Mouse (Mus musculus): ENCODE results near the gene Musk. TPM values are rescaled to one million over a fixed set of nuclear protein-coding genes. Genes with fewer than 3 reads are reported as not detected.

Gene Musk
- total RNA-seq, 2 experiments from 2014 or later: 20.4 to 66.6 TPM

DNA sequence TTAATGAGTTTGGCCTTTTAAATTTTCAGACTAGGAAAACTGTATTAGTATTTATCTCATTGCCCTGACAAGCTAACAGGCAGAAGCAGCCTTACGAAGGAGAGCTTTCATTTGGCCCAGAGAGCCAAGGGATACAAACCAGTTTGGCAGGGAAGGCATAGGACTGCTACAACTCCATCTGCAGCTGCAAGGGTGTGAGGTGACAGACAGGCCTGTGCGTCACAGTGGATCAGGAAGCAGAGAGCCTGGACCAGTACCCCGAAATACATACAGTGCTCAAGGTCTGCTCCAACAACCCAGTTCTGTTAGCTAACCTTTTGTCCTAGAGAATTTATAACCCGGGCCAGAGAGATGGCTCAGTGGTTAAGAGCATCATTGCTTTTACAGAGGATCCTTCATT is 42.5 kb downstream of the Musk start:
- DNase-seq: peak; percentile 22
- intact Hi-C loops (cut with DNase I): no loop called here
- H3K27ac ChIP-seq: no peak overlapping the region; the same call in 1 of the 2 replicates
- TF ChIP-seq CTCF (IDR thresholded peaks at IDR 0.05): no peak
- H3K4me3 ChIP-seq: no peak overlapping the region

DNA sequence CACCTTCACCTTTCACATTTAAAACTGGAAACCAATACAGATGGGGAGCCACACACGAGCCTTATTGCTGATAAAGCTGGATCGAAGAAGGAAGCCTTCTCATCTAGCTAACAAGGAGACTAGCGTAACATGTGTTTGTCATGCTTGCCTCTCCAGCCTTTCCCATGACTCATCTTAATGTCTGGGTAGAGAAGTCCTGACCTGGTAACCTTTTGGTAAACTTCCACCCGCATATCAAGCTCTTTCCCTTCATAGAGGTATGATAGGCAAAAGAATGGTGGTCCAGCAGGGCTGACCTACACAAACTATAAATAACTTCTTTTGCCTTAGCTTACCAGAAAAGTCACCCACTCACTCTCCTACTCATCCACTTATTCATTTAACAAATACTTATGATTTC is 44.3 kb downstream of the Musk start:
- no peak for DNase-seq
- no peak for TF ChIP-seq CTCF (IDR thresholded peaks at IDR 0.05)
- peak overlapping the region; percentile 53; the same call in 1 of the 2 replicates for H3K27ac ChIP-seq
- intact Hi-C loops (cut with DNase I): no loop called here
- H3K4me3 ChIP-seq: no peak overlapping the region

GRCm38 (mm10) chr4:58330864-58331638 is 45.3 kb downstream of the Musk start:
- peak; percentile 35 for DNase-seq

GRCm38 (mm10) chr4:58332394-58332793 is 46.6 kb downstream of the Musk start:
- no peak for TF ChIP-seq CTCF (IDR thresholded peaks at IDR 0.05)
- no peak for DNase-seq
- intact Hi-C loops (cut with DNase I): no loop called here
- no peak overlapping the region for H3K4me3 ChIP-seq
- H3K27ac ChIP-seq: peak overlapping the region; percentile 53

More at GRCm38 (mm10) chr4:58330864-58331638, 45.3 kb downstream of the Musk start:
- intact Hi-C loops (cut with DNase I): no loop called here
- Histone ChIP-seq H3K4me3 (no peak overlapping the region), H3K27ac (peak overlapping the region; percentile 53)
- no peak for TF ChIP-seq CTCF (IDR thresholded peaks at IDR 0.05)

- no peak for TF ChIP-seq CTCF (IDR thresholded peaks at IDR 0.05)
- Histone ChIP-seq H3K27ac (peak overlapping the region; percentile 76), H3K4me3 (no peak overlapping the region)
- intact Hi-C loops (cut with DNase I): no loop called here
- peak; percentile 36 for DNase-seq
Observed at GRCm38 (mm10) chr4:58336227-58336626, 50.5 kb downstream of the Musk start.

DNA sequence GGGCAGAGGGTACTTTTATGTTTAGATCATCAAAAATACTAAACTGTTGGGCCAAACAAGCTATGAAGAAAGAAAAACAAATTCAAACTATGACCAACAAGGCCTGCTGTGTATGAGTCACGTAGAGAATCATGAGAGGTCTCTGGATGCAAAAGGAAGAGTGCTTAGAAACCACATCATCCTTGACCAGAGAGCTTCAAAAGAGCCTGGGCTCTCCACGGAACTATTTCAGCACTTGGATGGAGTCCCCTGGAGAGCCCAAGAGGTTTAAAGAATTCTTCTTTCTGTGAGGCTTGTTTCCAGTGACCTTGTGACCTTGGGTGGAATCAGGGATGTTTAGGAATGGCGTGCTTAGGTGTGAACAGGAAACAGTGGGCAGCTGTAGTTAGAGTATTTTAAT is 53.5 kb downstream of the Musk start:
- no peak for TF ChIP-seq CTCF (IDR thresholded peaks at IDR 0.05)
- intact Hi-C loops (cut with DNase I): no loop called here

DNA sequence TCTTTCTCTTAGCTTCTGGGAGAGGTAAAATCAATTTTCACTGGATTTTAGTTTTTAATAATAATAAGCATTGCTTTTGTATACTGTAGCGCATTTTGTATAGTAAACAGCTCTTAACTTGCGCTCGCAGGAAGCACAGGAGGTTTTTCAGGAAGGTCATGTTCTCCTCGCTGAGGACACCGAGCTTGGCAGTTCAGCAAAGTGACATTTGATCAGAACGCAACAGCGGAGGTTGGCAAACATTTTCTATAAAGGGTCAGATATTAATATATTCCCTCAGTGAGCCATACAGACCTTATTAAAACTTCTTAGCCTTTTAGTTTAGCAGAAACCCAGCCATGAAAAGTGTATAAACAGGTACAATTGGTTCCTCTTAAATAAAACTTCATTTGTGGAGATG is 64.4 kb downstream of the Musk start:
- peak overlapping the region; percentile 85 for H3K27ac ChIP-seq
- no peak overlapping the region for H3K4me3 ChIP-seq
- TF ChIP-seq CTCF (IDR thresholded peaks at IDR 0.05): no peak
- intact Hi-C loops (cut with DNase I): no loop called here
- DNase-seq: peak; percentile 53

More for the DNA sequence above, 53.5 kb downstream of the Musk start:
- no peak overlapping the region for H3K27ac ChIP-seq
- DNase-seq: no peak
- H3K4me3 ChIP-seq: no peak overlapping the region

GRCm38 (mm10) chr4:58351165-58351564 is 65.4 kb downstream of the Musk start:
- no peak overlapping the region; the same call in 1 of the 2 replicates for H3K4me3 ChIP-seq
- H3K27ac ChIP-seq: peak overlapping the region; percentile 85
- no peak for TF ChIP-seq CTCF (IDR thresholded peaks at IDR 0.05)
- intact Hi-C loops (cut with DNase I): no loop called here
- DNase-seq: peak; percentile 63

DNA sequence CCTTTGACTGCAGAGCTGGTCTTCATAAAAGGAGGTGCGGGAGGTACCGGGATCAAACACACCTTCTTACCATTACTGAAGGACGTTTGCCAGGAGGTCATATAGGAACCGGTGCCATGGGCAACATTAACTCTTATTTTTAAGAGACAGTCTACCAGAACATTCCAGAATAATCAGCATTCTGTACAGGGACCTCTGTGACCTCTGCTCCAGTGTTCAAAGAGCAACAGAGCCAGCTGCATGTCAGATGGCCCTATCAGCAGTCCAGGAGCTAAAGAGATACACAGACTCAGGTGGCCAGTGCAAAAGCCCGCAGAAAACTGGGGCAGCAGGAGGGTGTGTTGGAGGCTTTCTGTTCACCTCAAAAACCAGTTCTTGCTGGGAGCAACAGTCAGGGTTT is 65.8 kb downstream of the Musk start:
- peak overlapping the region; percentile 85 for H3K27ac ChIP-seq
- no peak for DNase-seq
- H3K4me3 ChIP-seq: no peak overlapping the region; the same call in 1 of the 2 replicates
- intact Hi-C loops (cut with DNase I): no loop called here
- no peak for TF ChIP-seq CTCF (IDR thresholded peaks at IDR 0.05)

- no peak for DNase-seq
- Histone ChIP-seq H3K4me3 (no peak overlapping the region), H3K27ac (no peak overlapping the region)
- intact Hi-C loops (cut with DNase I): no loop called here
- TF ChIP-seq CTCF (IDR thresholded peaks at IDR 0.05): no peak
Observed at GRCm38 (mm10) chr4:58358996-58359395, 73.2 kb downstream of the Musk start.

GRCm38 (mm10) chr4:58365321-58365720 is 79.6 kb downstream of the Musk start:
- TF ChIP-seq CTCF (IDR thresholded peaks at IDR 0.05): no peak
- no peak for DNase-seq
- intact Hi-C loops (cut with DNase I): no loop called here
- Histone ChIP-seq H3K4me3 (no peak overlapping the region), H3K27ac (no peak overlapping the region)

- no peak for TF ChIP-seq CTCF (IDR thresholded peaks at IDR 0.05)
- H3K4me3 ChIP-seq: no peak overlapping the region
- intact Hi-C loops (cut with DNase I): no loop called here
- no peak overlapping the region for H3K27ac ChIP-seq
- DNase-seq: no peak
Observed at GRCm38 (mm10) chr4:58371106-58371505, 85.3 kb downstream of the Musk start.

DNA sequence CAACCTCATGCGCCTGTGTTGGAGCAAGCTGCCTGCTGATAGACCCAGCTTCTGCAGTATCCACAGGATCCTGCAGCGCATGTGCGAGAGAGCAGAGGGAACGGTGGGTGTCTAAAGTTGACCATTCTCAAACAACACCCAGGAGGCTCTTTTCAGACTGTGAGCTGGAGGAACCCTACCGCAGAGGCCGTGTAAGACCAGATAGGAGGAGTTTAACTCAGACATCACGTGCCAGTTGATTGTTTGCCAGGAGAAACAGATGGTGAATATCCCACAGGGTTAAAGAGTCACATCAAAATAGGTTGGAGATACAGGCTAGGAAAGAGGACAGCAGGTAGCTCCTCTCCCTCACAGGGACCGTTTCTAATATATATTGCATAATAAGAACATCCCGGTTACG is 87.8 kb downstream of the Musk start:
- no peak overlapping the region for H3K4me3 ChIP-seq
- no peak for TF ChIP-seq CTCF (IDR thresholded peaks at IDR 0.05)
- no peak overlapping the region for H3K27ac ChIP-seq
- DNase-seq: no peak
- intact Hi-C loops (cut with DNase I): no loop called here

Measured in gastrocnemius, adult 2 months (tissue).